Mouse (Mus musculus) hindbrain, embryonic 12.5 days (tissue): Measurements from ENCODE around the gene Brox. TPM values are rescaled to one million over a fixed set of nuclear protein-coding genes. Genes with fewer than 3 reads are reported as not detected.

ENCODE experiments used
- ATAC-seq: fragments of 200-750 bp; cut with Nextera tagmentation; 2 replicates; pipeline ENCODE4 v1.8.0; 2017; ENCODE audit warnings: moderate TSS enrichment; ENCODE audit not compliant: low FRiP score
- H3K27ac ChIP-seq: fragments of 300-500 bp; sonication (generic); 2 replicates; pipeline ENCODE4 v1.5.1; 2016; ENCODE audit warnings: mild to moderate bottlenecking
- H3K27me3 ChIP-seq: fragments of 300-500 bp; sonication (generic); 2 replicates; pipeline ENCODE4 v1.6.1; 2016; ENCODE audit warnings: mild to moderate bottlenecking
- H3K36me3 ChIP-seq: fragments of 300-500 bp; sonication (generic); 2 replicates; pipeline ENCODE4 v1.6.1; 2016; ENCODE audit warnings: mild to moderate bottlenecking
- H3K4me1 ChIP-seq: fragments of 300-500 bp; sonication (generic); 2 replicates; pipeline ENCODE4 v1.6.1; 2016
- H3K4me2 ChIP-seq: fragments of 300-500 bp; sonication (generic); replicated peaks from 2 replicates; pipeline ENCODE4 v1.6.1; 2016; ENCODE audit warnings: mild to moderate bottlenecking
- H3K4me3 ChIP-seq: fragments of 300-500 bp; sonication (generic); 2 replicates; pipeline ENCODE4 v1.5.1; 2016; ENCODE audit warnings: mild to moderate bottlenecking
- H3K9ac ChIP-seq: fragments of 300-500 bp; sonication (generic); 2 replicates; pipeline ENCODE4 v1.6.1; 2016; ENCODE audit warnings: mild to moderate bottlenecking, moderate library complexity
- H3K9me3 ChIP-seq: fragments of 300-500 bp; sonication (generic); replicated peaks from 2 replicates; pipeline ENCODE4 v1.6.1; 2016; ENCODE audit warnings: mild to moderate bottlenecking
- WGBS: fragments of 180-500 bp; shearing (Covaris S2); methylation state at CpG from one replicate; pipeline ENCODE4 v1.1.7; 2016; 5-methylcytosine and 5-hydroxymethylcytosine counted together
- polyA plus RNA-seq: library from polyadenylated mRNA; unstranded; fragments of >200 nt; fragmentation: Nextera tagmentation; extraction: Ambion mirVana; gene quantifications from 2 replicates; pipeline ENCODE4 v1.2.1, GENCODE M21; 2016

The Brox gene
- polyA plus RNA-seq, 1 experiment from 2014 or later = 77.8 TPM

- no peaks in the 10 kb centered on the region for H3K27me3 ChIP-seq
- ATAC-seq = no peak
- no peaks in the 10 kb centered on the region for H3K9me3 ChIP-seq
- no peak overlapping the region for H3K4me3 ChIP-seq
- WGBS = 72% methylated on average over 3 of the region's 3 CpGs
- no peak overlapping the region for H3K27ac ChIP-seq
- peaks cover 8% of the 10 kb centered on the region; the same call in 1 of the 2 replicates for H3K36me3 ChIP-seq
- no peak overlapping the region for H3K4me2 ChIP-seq
- no peak overlapping the region for H3K9ac ChIP-seq
- no peaks in the 10 kb centered on the region for H3K4me1 ChIP-seq
Observed at GRCm38 (mm10) chr1:183307555-183307954, 10.5 kb upstream of the Brox start.

GRCm38 (mm10) chr1:183299161-183299560 lies 2.1 kb upstream of the Brox start:
- WGBS = 86% methylated on average over 6 of the region's 6 CpGs

GRCm38 (mm10) chr1:183297886-183298489 lies 919 bp upstream of the Brox start:
- Histone ChIP-seq H3K4me3 (peak overlapping the region; percentile 47), H3K4me1 (no peaks in the 10 kb centered on the region), H3K4me2 (peak overlapping the region; percentile 54), H3K27ac (0 out of 2 replicates have a peak overlapping the region, but pooled peaks have one; percentile 77), H3K27me3 (no peaks in the 10 kb centered on the region), H3K36me3 (no peaks in the 10 kb centered on the region), H3K9me3 (no peaks in the 10 kb centered on the region), H3K9ac (peak overlapping the region; percentile 39)
- WGBS = 0% methylated on average over 20 of the region's 20 CpGs
- ATAC-seq = no peak

More at GRCm38 (mm10) chr1:183299161-183299560, 2.1 kb upstream of the Brox start:
- Histone ChIP-seq H3K4me3 (no peak overlapping the region), H3K36me3 (no peaks in the 10 kb centered on the region), H3K4me1 (no peaks in the 10 kb centered on the region), H3K9me3 (no peaks in the 10 kb centered on the region), H3K9ac (no peak overlapping the region), H3K27me3 (no peaks in the 10 kb centered on the region), H3K4me2 (no peak overlapping the region), H3K27ac (no peak overlapping the region)
- no peak for ATAC-seq

GRCm38 (mm10) chr1:183297473-183297885 lies 410 bp upstream of the Brox start:
- H3K27ac ChIP-seq = peak overlapping the region; percentile 77; the same call in 1 of the 2 replicates
- H3K4me3 ChIP-seq = peak overlapping the region; percentile 47
- H3K27me3 ChIP-seq = no peaks in the 10 kb centered on the region
- no peaks in the 10 kb centered on the region for H3K4me1 ChIP-seq
- H3K4me2 ChIP-seq = peak overlapping the region; percentile 54
- H3K9ac ChIP-seq = peak overlapping the region; percentile 39
- no peaks in the 10 kb centered on the region for H3K9me3 ChIP-seq
- peak; percentile 9 for ATAC-seq
- peaks cover 3% of the 10 kb centered on the region for H3K36me3 ChIP-seq
- WGBS = under 1% methylated on average over 26 of the region's 30 CpGs

GRCm38 (mm10) chr1:183296465-183296864 lies 604 bp downstream of the Brox start, which contains the start of gene Aida:
TSS of gene Aida (plus strand) at chr1:183296590.
- Histone ChIP-seq H3K9ac (peak within 1 kb of the TSS; percentile 61), H3K4me2 (peak within 1 kb of the TSS; percentile 54), H3K9me3 (no peaks in the 10 kb centered on the region), H3K36me3 (peaks cover 11% of the 10 kb centered on the region), H3K27ac (peak within 1 kb of the TSS; percentile 77), H3K4me3 (peak within 1 kb of the TSS; percentile 47), H3K27me3 (no peaks in the 10 kb centered on the region), H3K4me1 (no peaks in the 10 kb centered on the region)
- peak; percentile 11 for ATAC-seq
- under 1% methylated on average over 26 of the region's 26 CpGs for WGBS

- H3K36me3 ChIP-seq = peaks cover 71% of the 10 kb centered on the region
- H3K27me3 ChIP-seq = no peaks in the 10 kb centered on the region
- H3K9ac ChIP-seq = no peak overlapping the region
- H3K4me2 ChIP-seq = no peak overlapping the region
- no peak overlapping the region for H3K27ac ChIP-seq
- no peaks in the 10 kb centered on the region for H3K9me3 ChIP-seq
- 95% methylated on average over 4 of the region's 4 CpGs for WGBS
- no peaks in the 10 kb centered on the region for H3K4me1 ChIP-seq
- ATAC-seq = no peak
- H3K4me3 ChIP-seq = no peak overlapping the region
Observed at GRCm38 (mm10) chr1:183289576-183289975, 7.5 kb downstream of the Brox start.

- 82% methylated on average over 3 of the region's 3 CpGs for WGBS
- Histone ChIP-seq H3K27me3 (no peaks in the 10 kb centered on the region), H3K9ac (no peak overlapping the region), H3K4me3 (no peak overlapping the region), H3K36me3 (peaks cover 81% of the 10 kb centered on the region), H3K4me2 (no peak overlapping the region), H3K9me3 (no peaks in the 10 kb centered on the region), H3K27ac (no peak overlapping the region), H3K4me1 (no peaks in the 10 kb centered on the region)
- ATAC-seq = no peak
Observed at GRCm38 (mm10) chr1:183288351-183288750, 8.7 kb downstream of the Brox start.

- Histone ChIP-seq H3K4me1 (no peaks in the 10 kb centered on the region), H3K4me2 (no peak overlapping the region), H3K4me3 (no peak overlapping the region), H3K9ac (no peak overlapping the region), H3K36me3 (peaks cover 36% of the 10 kb centered on the region), H3K27me3 (no peaks in the 10 kb centered on the region), H3K27ac (no peak overlapping the region), H3K9me3 (no peaks in the 10 kb centered on the region)
- WGBS = 81% methylated on average over 5 of the region's 5 CpGs
- ATAC-seq = no peak
Observed at GRCm38 (mm10) chr1:183275763-183276162, 21.3 kb downstream of the Brox start.

- H3K36me3 ChIP-seq = peaks cover 23% of the 10 kb centered on the region
- H3K27ac ChIP-seq = no peak overlapping the region
- H3K4me2 ChIP-seq = no peak overlapping the region
- H3K9me3 ChIP-seq = no peaks in the 10 kb centered on the region
- H3K4me3 ChIP-seq = no peak overlapping the region
- 69% methylated on average over 3 of the region's 3 CpGs for WGBS
- ATAC-seq = no peak
- H3K4me1 ChIP-seq = no peaks in the 10 kb centered on the region
- H3K9ac ChIP-seq = no peak overlapping the region
- H3K27me3 ChIP-seq = no peaks in the 10 kb centered on the region
Observed at GRCm38 (mm10) chr1:183274385-183274784, 22.7 kb downstream of the Brox start.

GRCm38 (mm10) chr1:183272867-183273818 lies 23.9 kb downstream of the Brox start:
- WGBS = 60% methylated on average over 10 of the region's 10 CpGs
- ATAC-seq = no peak

GRCm38 (mm10) chr1:183267666-183268065 lies 29.4 kb downstream of the Brox start:
- Histone ChIP-seq H3K4me1 (no peaks in the 10 kb centered on the region), H3K4me2 (no peak overlapping the region), H3K9me3 (no peaks in the 10 kb centered on the region), H3K27me3 (no peaks in the 10 kb centered on the region), H3K9ac (no peak overlapping the region), H3K27ac (no peak overlapping the region), H3K4me3 (no peak overlapping the region), H3K36me3 (no peaks in the 10 kb centered on the region)
- ATAC-seq = no peak
- WGBS = 76% methylated on average over 6 of the region's 6 CpGs

More at GRCm38 (mm10) chr1:183272867-183273818, 23.9 kb downstream of the Brox start:
- no peak overlapping the region for H3K4me2 ChIP-seq
- no peak overlapping the region for H3K9ac ChIP-seq
- H3K4me1 ChIP-seq = no peaks in the 10 kb centered on the region
- H3K27me3 ChIP-seq = no peaks in the 10 kb centered on the region
- H3K9me3 ChIP-seq = no peaks in the 10 kb centered on the region
- H3K36me3 ChIP-seq = peaks cover 14% of the 10 kb centered on the region; the same call in 1 of the 2 replicates
- no peak overlapping the region for H3K27ac ChIP-seq
- H3K4me3 ChIP-seq = no peak overlapping the region

- H3K36me3 ChIP-seq = no peaks in the 10 kb centered on the region
- H3K27me3 ChIP-seq = no peaks in the 10 kb centered on the region
- no peak for ATAC-seq
- no peaks in the 10 kb centered on the region for H3K9me3 ChIP-seq
- H3K4me2 ChIP-seq = no peak overlapping the region
- H3K4me3 ChIP-seq = no peak overlapping the region
- no peaks in the 10 kb centered on the region for H3K4me1 ChIP-seq
- no peak overlapping the region for H3K9ac ChIP-seq
- 73% methylated on average over 14 of the region's 14 CpGs for WGBS
- H3K27ac ChIP-seq = no peak overlapping the region
Observed at GRCm38 (mm10) chr1:183265921-183266467, 31.1 kb downstream of the Brox start.
